8 mouse cellular contexts compared by ENCODE assay signal in genomic region chr12:118300754-118301071, GRCm38 (mm10). TPM values are rescaled to one million over a fixed set of nuclear protein-coding genes. Genes with fewer than 3 reads are reported as not detected.
DNase-seq lines count a peak whose midpoint lies in the region; ATAC-seq and TF ChIP-seq lines count a peak whose summit lies in the region.

No protein-coding gene starts in this region.

- peak overlapping the region; percentile 88 for H3K27ac ChIP-seq in neural tube, embryonic 11.5 days (ENCODE audit: low read depth, low read length)
- H3K27ac ChIP-seq in limb, embryonic 14.5 days (replicated peaks; ENCODE audit: low read depth, low read length): peak overlapping the region; percentile 96
- peak overlapping the region; percentile 97 for H3K27ac ChIP-seq in stomach, embryonic 15.5 days

- WGBS in neural tube, embryonic 11.5 days: 0% methylated on average over 12 of the region's 13 CpGs
- WGBS in limb, embryonic 14.5 days: under 1% methylated on average over 13 of the region's 13 CpGs
- 0% methylated on average over 13 of the region's 13 CpGs for WGBS in stomach, embryonic 15.5 days

- H3K27me3 ChIP-seq in neural tube, embryonic 11.5 days (ENCODE audit: control insufficient read depth, insufficient read depth, low read length): no peaks in the 10 kb centered on the region
- H3K27me3 ChIP-seq in limb, embryonic 14.5 days (ENCODE audit: control insufficient read depth, insufficient read depth, low read length): no peaks in the 10 kb centered on the region
- H3K27me3 ChIP-seq in stomach, embryonic 15.5 days (replicated peaks): no peaks in the 10 kb centered on the region

- no peak; the same call in 1 of the 2 replicates for ATAC-seq in neural tube, embryonic 11.5 days (ENCODE audit: insufficient read depth, low FRiP score, low TSS enrichment)
- ATAC-seq in limb, embryonic 14.5 days (ENCODE audit: low FRiP score, low read depth): no peak
- ATAC-seq in stomach, embryonic 15.5 days (ENCODE audit: insufficient read depth, low FRiP score, low read depth): no peak
- ATAC-seq in inflammation-experienced regulatory T-cells, adult 6 months: no peak

- H3K4me1 ChIP-seq in neural tube, embryonic 11.5 days (ENCODE audit: control insufficient read depth, insufficient read depth, low read length): peaks cover 17% of the 10 kb centered on the region
- peaks cover 24% of the 10 kb centered on the region for H3K4me1 ChIP-seq in limb, embryonic 14.5 days (ENCODE audit: control insufficient read depth, insufficient read depth, low read length)
- no peaks in the 10 kb centered on the region for H3K4me1 ChIP-seq in stomach, embryonic 15.5 days

- no peaks in the 10 kb centered on the region for H3K9me3 ChIP-seq in neural tube, embryonic 11.5 days (ENCODE audit: control insufficient read depth, low read length)
- H3K9me3 ChIP-seq in limb, embryonic 14.5 days (ENCODE audit: control insufficient read depth, low read length): no peaks in the 10 kb centered on the region
- H3K9me3 ChIP-seq in stomach, embryonic 15.5 days: no peaks in the 10 kb centered on the region

- DNase-seq in embryo, embryonic 11.5 days (ENCODE audit: low read depth, low spot score): peak; percentile 80
- no peak for DNase-seq in embryo, embryonic 11 days
- no peak for DNase-seq in neural tube, embryonic 11.5 days (ENCODE audit: low spot score)
- DNase-seq in neural tube, embryonic 10.5 days (ENCODE audit: extremely low spot score, low spot score): no peak
- DNase-seq in limb, embryonic 14.5 days (ENCODE audit: low spot score): no peak
- DNase-seq in left cerebral cortex, postnatal 36 days (ENCODE audit: low spot score in 2 of 2): no peak

- intact Hi-C loops in left cerebral cortex, postnatal 36 days (cut with DNase I): loop anchor here (5.0 kb wide), 3 partner anchors 157 to 552 kb away; no protein-coding TSS in a partner anchor

- peak overlapping the region; percentile 67 for H3K9ac ChIP-seq in neural tube, embryonic 11.5 days (ENCODE audit: low read length)
- peak overlapping the region; percentile 61 for H3K9ac ChIP-seq in limb, embryonic 14.5 days (ENCODE audit: low read depth, low read length, severe bottlenecking)
- H3K9ac ChIP-seq in stomach, embryonic 15.5 days: peak overlapping the region; percentile 44; the same call in 1 of the 2 replicates

- no peak for TF ChIP-seq POLR2A in limb, embryonic 14.5 days (IDR thresholded peaks at IDR 0.05; ENCODE audit: borderline replicate concordance, extremely low read depth, insufficient read depth, insufficient read length)

- no peaks in the 10 kb centered on the region for H3K36me3 ChIP-seq in neural tube, embryonic 11.5 days (ENCODE audit: control insufficient read depth, insufficient read depth, low read length)
- no peaks in the 10 kb centered on the region; the same call in 1 of the 2 replicates for H3K36me3 ChIP-seq in limb, embryonic 14.5 days (ENCODE audit: control insufficient read depth, insufficient read depth, low read length)
- no peaks in the 10 kb centered on the region for H3K36me3 ChIP-seq in stomach, embryonic 15.5 days

- peak overlapping the region; percentile 34 for H3K4me2 ChIP-seq in neural tube, embryonic 11.5 days (ENCODE audit: low read depth)
- peak overlapping the region; percentile 42 for H3K4me2 ChIP-seq in limb, embryonic 14.5 days (replicated peaks; ENCODE audit: low read depth, low read length, severe bottlenecking)
- peak overlapping the region; percentile 59 for H3K4me2 ChIP-seq in stomach, embryonic 15.5 days

- H3K4me3 ChIP-seq in neural tube, embryonic 11.5 days (ENCODE audit: low read depth, low read length): peak overlapping the region; percentile 73
- peak overlapping the region; percentile 69 for H3K4me3 ChIP-seq in limb, embryonic 14.5 days (replicated peaks; ENCODE audit: low read length)
- H3K4me3 ChIP-seq in stomach, embryonic 15.5 days (replicated peaks): peak overlapping the region; percentile 89

RNA-seq across cellular contexts. Expression of gene Sp4, which starts 0.5 kb away (rescaled TPM):
- 17.4 and 19.0 TPM in 2 replicates for polyA plus RNA-seq in neural tube, embryonic 11.5 days (2014; fragmentation: Nextera tagmentation; extraction: Ambion mirVana)
- 5.9 and 7.0 TPM in 2 replicates for polyA plus RNA-seq in limb, embryonic 14.5 days (2012; rRNA removed)
- 8.0 and 10.1 TPM in 2 replicates for polyA plus RNA-seq in limb, embryonic 14.5 days (2014; fragmentation: Nextera tagmentation; extraction: Ambion mirVana)
- polyA plus RNA-seq in stomach, embryonic 15.5 days (2015; fragmentation: Nextera tagmentation; extraction: Ambion mirVana): 5.5 and 6.1 TPM in 2 replicates
- 10 to 100 TPM; 27.3 to 28.4 TPM for total RNA-seq in left cerebral cortex, postnatal 36 days (2021)
- 10 to 100 TPM; 18.0 to 24.1 (median 20.7) TPM for polyA plus RNA-seq in inflammation-experienced regulatory T-cells, adult 6 months (2017; shearing (Covaris generic))
